Mouse (Mus musculus): ENCODE measurements around the gene Zfc3h1. TPM values are rescaled to one million over a fixed set of nuclear protein-coding genes. Genes with fewer than 3 reads are reported as not detected.

Zfc3h1 gene
- 45.9 TPM for polyA plus RNA-seq (2015; fragmentation: Illumina TruSeq; extraction: RNeasy Lipid Tissue Mini Kit (QIAGEN cat#74804); ENCODE audit: low read depth, low replicate concordance)

GRCm38 (mm10) chr10:115384221-115385017, at the start of gene Zfc3h1, which contains the start of gene Thap2:
Gene Zfc3h1, plus strand, starts transcription at chr10:115384959.
Gene Thap2, minus strand, starts transcription at chr10:115384443.

GRCm38 (mm10) chr10:115361840-115362622, 22.7 kb upstream of the Zfc3h1 start, which contains the start of gene Tmem19:
Gene Tmem19, minus strand, starts transcription at chr10:115362501.

Other genes with a start within 250 kb of the Zfc3h1 start
- gene Tph2, start 199.9 kb upstream of the Zfc3h1 start, polyA plus RNA-seq (2015; fragmentation: Illumina TruSeq; extraction: RNeasy Lipid Tissue Mini Kit (QIAGEN cat#74804); ENCODE audit: low read depth, low replicate concordance), result 14.2 TPM
- gene Tbc1d15, start 133.5 kb upstream of the Zfc3h1 start, polyA plus RNA-seq (2015; fragmentation: Illumina TruSeq; extraction: RNeasy Lipid Tissue Mini Kit (QIAGEN cat#74804); ENCODE audit: low read depth, low replicate concordance), result 44.7 TPM
- 48.3 TPM for gene Rab21, start 69.4 kb upstream of the Zfc3h1 start, polyA plus RNA-seq (2015; fragmentation: Illumina TruSeq; extraction: RNeasy Lipid Tissue Mini Kit (QIAGEN cat#74804); ENCODE audit: low read depth, low replicate concordance)
- gene Tmem19, start 22.5 kb upstream of the Zfc3h1 start, polyA plus RNA-seq (2015; fragmentation: Illumina TruSeq; extraction: RNeasy Lipid Tissue Mini Kit (QIAGEN cat#74804); ENCODE audit: low read depth, low replicate concordance), result 27.0 TPM
- 11.5 TPM for gene Thap2, start 516 bp upstream of the Zfc3h1 start, polyA plus RNA-seq (2015; fragmentation: Illumina TruSeq; extraction: RNeasy Lipid Tissue Mini Kit (QIAGEN cat#74804); ENCODE audit: low read depth, low replicate concordance)
- not detected for gene A930009A15Rik, start 185.0 kb downstream of the Zfc3h1 start, polyA plus RNA-seq (2015; fragmentation: Illumina TruSeq; extraction: RNeasy Lipid Tissue Mini Kit (QIAGEN cat#74804); ENCODE audit: low read depth, low replicate concordance)
- 2.8 TPM for gene Lgr5, start 202.8 kb downstream of the Zfc3h1 start, polyA plus RNA-seq (2015; fragmentation: Illumina TruSeq; extraction: RNeasy Lipid Tissue Mini Kit (QIAGEN cat#74804); ENCODE audit: low read depth, low replicate concordance)